Mouse (Mus musculus): ENCODE data around the gene Smc1b.

Smc1b gene

DNA sequence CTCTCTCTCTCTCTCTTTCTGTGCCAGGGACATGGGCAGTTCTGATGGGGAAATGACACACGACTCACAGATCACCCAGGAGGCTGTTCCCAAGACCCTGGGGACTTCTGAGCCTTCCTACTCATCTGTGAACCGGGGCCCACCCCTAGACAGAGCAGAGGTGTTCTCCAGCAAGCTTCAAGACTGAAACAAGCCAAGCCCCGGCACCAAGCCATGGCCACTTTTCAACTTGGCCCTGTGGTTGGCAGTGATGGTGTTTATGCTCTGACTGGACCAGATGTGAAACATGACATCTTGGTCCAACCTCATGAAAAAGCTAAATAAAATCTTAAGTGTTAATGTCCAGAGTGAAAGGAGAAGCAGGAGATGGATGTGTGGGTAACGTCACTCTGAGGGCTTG is 109.6 kb downstream of the Smc1b start:
- no peak for DNase-seq (ENCODE audit: low read depth)

- no peak for DNase-seq (ENCODE audit: low read depth)
Observed at GRCm38 (mm10) chr15:85016951-85017664, 114.7 kb downstream of the Smc1b start, which contains the start of gene Upk3a. Gene Upk3a (plus strand): TSS chr15:85017141.

DNA sequence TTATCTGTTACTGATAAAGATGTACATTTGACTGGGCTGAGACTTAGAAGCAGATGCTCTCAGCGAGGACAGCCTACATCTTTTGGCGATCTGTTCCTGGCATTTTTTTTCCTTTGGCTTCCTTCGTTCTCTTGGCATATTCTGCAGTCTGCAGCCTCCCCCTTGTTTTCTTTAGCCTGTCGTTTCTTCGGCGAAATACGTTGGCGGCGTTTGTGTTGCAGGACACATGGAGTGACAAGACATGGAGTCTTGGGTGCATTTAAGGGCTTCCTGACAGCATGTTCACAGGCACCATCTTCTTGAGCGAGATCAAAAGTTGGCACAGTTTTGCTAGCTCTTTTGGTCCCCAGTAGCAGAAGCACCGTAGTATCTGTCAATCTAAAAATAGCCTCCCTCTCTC is 116.0 kb downstream of the Smc1b start:
- no peak for DNase-seq (ENCODE audit: low read depth)
